Mouse (Mus musculus) midbrain, embryonic 11.5 days (tissue): ENCODE measurements at regions not wholly inside any gene's neighbourhood (a gene's known extent, or its start where the extent isn't known, plus 50 kb on each side); places are given as distances from the start of the nearest gene placed in this dataset.
A peak's percentile ranks its signal among the peaks of the same experiment; 100 is the strongest.
"Not testable (repeated sequence)": the region's sequence is repeated elsewhere in the genome, so short reads cannot be mapped to it uniquely, and the experiment has no call there.

Source experiments
- ATAC-seq: fragments of 200-750 bp; cut with Nextera tagmentation; 2 replicates; pipeline ENCODE4 v1.8.0; 2017; ENCODE audit warnings: moderate TSS enrichment, moderate library complexity; ENCODE audit not compliant: low FRiP score
- DNase-seq: peaks from one replicate; pipeline ENCODE4 v3.0.0; 2015; ENCODE audit warnings: low spot score; ENCODE audit errors: missing footprints
- H3K27ac ChIP-seq: fragments of 300-500 bp; sonication (generic); 2 replicates; pipeline ENCODE4 v1.5.1; 2014; ENCODE audit warnings: low read depth, low read length
- H3K27me3 ChIP-seq: fragments of 300-500 bp; sonication (generic); 2 replicates; pipeline ENCODE4 v1.6.1; 2014; ENCODE audit warnings: mild to moderate bottlenecking, low read length, moderate library complexity, mixed read lengths; ENCODE audit not compliant: control insufficient read depth, insufficient read depth
- H3K36me3 ChIP-seq: fragments of 300-500 bp; sonication (generic); 2 replicates; pipeline ENCODE4 v1.6.1; 2014; ENCODE audit warnings: mild to moderate bottlenecking, low read length, moderate library complexity, mixed read lengths; ENCODE audit not compliant: control insufficient read depth, insufficient read depth
- H3K4me1 ChIP-seq: fragments of 300-500 bp; sonication (generic); 2 replicates; pipeline ENCODE4 v1.6.1; 2014; ENCODE audit warnings: low read length; ENCODE audit not compliant: control insufficient read depth, insufficient read depth
- H3K4me2 ChIP-seq: fragments of 300-500 bp; sonication (generic); 2 replicates; pipeline ENCODE4 v1.6.1; 2014; ENCODE audit warnings: mild to moderate bottlenecking, moderate library complexity
- H3K4me3 ChIP-seq: fragments of 300-500 bp; sonication (generic); 2 replicates; pipeline ENCODE4 v1.5.1; 2014; ENCODE audit warnings: low read depth, low read length
- H3K9ac ChIP-seq: fragments of 300-500 bp; sonication (generic); 2 replicates; pipeline ENCODE4 v1.6.1; 2014; ENCODE audit warnings: low read length
- H3K9me3 ChIP-seq: fragments of 300-500 bp; sonication (generic); 2 replicates; pipeline ENCODE4 v1.6.1; 2016; ENCODE audit warnings: low read length; ENCODE audit not compliant: control insufficient read depth
- WGBS: fragments of 180-500 bp; shearing (Covaris S2); extraction: QIAGEN DNeasy Blood & Tissue Kit; methylation state at CpG from one replicate; pipeline ENCODE4 v1.1.7; 2014; 5-methylcytosine and 5-hydroxymethylcytosine counted together

DNA sequence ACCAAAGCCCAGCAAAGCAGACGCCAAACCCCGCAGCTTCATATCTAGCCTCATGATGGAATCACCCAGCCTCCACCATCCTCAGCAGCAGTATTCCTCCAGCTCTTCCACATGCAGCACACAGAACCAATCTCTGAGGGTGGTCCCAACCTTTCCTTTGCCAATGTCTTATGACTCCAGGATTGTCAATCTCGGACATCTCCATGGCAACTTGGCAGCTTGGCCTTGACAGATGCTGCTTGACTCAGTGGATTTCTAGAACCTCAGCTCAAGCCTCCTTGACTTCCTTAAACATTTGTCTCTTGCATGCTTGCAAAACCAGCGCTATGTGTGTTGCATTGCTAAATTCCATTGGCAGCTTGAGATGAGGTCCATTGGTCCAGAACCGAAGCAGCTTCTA is 96.8 kb upstream of the Plcl2 start:
- no peaks in the 10 kb centered on the region for H3K27me3 ChIP-seq
- no peak overlapping the region for H3K27ac ChIP-seq
- no peaks in the 10 kb centered on the region for H3K9me3 ChIP-seq
- H3K4me3 ChIP-seq, result no peak overlapping the region
- ATAC-seq (no peak), DNase-seq (no peak)
- no peaks in the 10 kb centered on the region; the same call in 1 of the 2 replicates for H3K4me1 ChIP-seq
- no peak overlapping the region for H3K4me2 ChIP-seq
- 89% methylated on average over 5 of the region's 5 CpGs for WGBS
- H3K36me3 ChIP-seq, result no peaks in the 10 kb centered on the region
- no peak overlapping the region for H3K9ac ChIP-seq

DNA sequence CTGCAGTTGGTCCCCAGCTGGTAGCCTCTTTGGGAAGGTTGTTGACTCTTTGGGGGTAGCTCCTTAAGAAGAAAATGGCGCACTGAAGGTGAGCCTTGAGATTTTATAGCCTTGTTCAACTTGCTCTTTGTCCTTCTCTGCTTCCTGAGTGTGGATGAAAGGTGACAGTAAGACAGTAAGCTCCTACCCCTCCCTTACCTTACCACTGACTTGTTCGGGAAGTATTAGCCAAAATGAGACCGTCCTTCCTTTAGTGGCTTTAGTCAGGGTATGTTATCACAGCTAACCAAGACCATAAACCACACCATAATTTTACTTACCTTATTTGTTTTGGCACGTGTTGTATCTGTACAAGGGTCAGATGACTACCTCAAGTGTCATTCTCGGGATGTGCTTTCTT is 95.3 kb upstream of the Plcl2 start:
- no peaks in the 10 kb centered on the region for H3K27me3 ChIP-seq
- H3K9me3 ChIP-seq, result no peaks in the 10 kb centered on the region
- H3K27ac ChIP-seq, result no peak overlapping the region
- H3K4me2 ChIP-seq, result no peak overlapping the region
- H3K9ac ChIP-seq, result no peak overlapping the region
- ATAC-seq, result no peak
- no peak overlapping the region for H3K4me3 ChIP-seq
- DNase-seq, result no peak
- no peaks in the 10 kb centered on the region for H3K36me3 ChIP-seq
- H3K4me1 ChIP-seq, result no peaks in the 10 kb centered on the region
- 88% methylated on average over 5 of the region's 5 CpGs for WGBS

DNA sequence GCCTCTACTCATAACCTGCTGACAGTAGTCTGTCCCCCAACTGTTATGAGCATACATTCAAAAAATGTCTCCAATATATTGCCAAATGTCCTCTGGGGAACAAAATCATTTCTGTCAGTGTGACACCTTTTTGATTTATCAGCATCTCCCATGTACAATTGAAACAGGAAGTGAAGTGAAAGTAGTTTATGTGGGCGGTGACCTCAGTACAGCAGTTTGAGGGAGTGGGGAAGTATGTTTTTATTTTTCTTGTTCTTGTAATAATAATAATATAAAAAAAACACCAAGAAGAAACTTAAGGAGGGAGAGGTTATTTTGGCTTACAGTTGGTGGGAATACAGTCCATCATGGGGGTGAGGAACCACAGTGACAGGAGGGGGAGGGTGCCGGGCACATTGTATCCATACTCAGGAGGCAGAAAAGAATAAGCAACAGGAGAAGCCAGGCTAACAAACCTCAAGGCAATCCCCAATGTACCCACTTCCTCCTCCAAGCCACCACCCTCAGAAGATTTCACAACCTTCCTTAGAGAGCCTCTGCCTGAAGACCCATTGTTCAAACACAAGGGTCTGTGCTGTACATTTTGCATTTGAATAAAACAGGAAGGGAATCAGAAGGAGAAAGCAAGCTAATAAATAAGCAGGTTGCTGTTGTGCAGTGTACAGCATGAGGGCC is 93.7 kb upstream of the Plcl2 start:
- no peaks in the 10 kb centered on the region for H3K4me1 ChIP-seq
- no peak overlapping the region for H3K4me3 ChIP-seq
- no peak overlapping the region for H3K4me2 ChIP-seq
- DNase-seq, result no peak
- H3K9ac ChIP-seq, result no peak overlapping the region
- no peak for ATAC-seq
- no peak overlapping the region for H3K27ac ChIP-seq
- no peaks in the 10 kb centered on the region for H3K9me3 ChIP-seq
- WGBS, result 92% methylated on average over 2 of the region's 2 CpGs
- H3K36me3 ChIP-seq, result no peaks in the 10 kb centered on the region
- no peaks in the 10 kb centered on the region for H3K27me3 ChIP-seq

DNA sequence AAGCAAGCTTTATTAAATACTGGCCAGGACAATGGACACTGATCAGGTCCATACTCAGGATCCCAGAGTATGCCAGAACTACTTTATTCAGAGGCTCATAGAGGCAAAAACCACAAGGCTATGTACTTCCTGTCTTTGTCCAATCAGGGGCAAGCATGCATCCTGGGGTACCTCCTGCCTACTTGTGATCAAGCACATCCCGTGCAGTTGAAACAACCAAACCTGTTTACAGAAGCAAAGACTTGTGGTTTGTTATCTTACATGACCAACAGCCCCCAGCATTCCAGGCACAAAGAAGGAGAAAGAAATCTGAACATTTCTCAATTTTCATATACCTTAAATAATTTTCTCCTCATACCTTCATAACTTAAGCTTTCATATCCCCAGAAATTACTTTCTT is 93.1 kb upstream of the Plcl2 start:
- ATAC-seq (no peak), DNase-seq (no peak)
- Histone ChIP-seq H3K36me3 (no peaks in the 10 kb centered on the region), H3K4me3 (no peak overlapping the region), H3K27ac (no peak overlapping the region), H3K4me2 (no peak overlapping the region), H3K9ac (no peak overlapping the region), H3K4me1 (no peaks in the 10 kb centered on the region), H3K9me3 (no peaks in the 10 kb centered on the region), H3K27me3 (no peaks in the 10 kb centered on the region)
- WGBS, result 67% methylated on average over 1 of the region's 1 CpGs

DNA sequence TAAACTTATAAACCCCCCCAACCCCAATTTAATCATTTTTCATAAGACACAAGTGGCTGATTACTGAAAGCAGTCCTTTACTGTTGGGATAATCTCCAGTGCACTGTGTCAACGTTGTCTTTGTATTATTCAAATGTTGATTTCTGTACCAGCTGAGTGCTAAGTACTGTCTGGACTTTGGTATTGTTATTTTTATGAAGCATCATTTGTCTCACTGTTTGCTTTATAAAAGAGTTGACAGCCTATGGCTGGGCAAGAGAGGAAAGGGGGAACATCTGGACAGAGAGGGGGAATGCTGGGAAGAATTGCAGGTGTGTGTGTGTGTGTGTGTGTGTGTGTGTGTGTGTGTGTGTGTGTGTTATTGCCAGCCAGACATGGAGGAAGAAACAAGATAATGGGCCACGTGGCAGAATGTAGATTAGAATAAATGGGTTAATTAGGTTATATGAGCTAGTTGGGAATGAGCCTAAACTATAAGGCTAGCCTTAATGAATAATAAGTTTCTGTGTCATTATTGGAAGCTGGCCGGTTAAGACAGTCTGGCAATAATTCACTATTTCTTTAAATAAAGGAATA is 92.6 kb upstream of the Plcl2 start:
- Histone ChIP-seq H3K27ac (no peak overlapping the region), H3K4me1 (no peaks in the 10 kb centered on the region), H3K4me2 (no peak overlapping the region), H3K9me3 (no peaks in the 10 kb centered on the region), H3K9ac (no peak overlapping the region), H3K4me3 (no peak overlapping the region), H3K36me3 (no peaks in the 10 kb centered on the region), H3K27me3 (no peaks in the 10 kb centered on the region)
- ATAC-seq (no peak), DNase-seq (no peak)
- WGBS, result 82% methylated on average over 3 of the region's 3 CpGs

DNA sequence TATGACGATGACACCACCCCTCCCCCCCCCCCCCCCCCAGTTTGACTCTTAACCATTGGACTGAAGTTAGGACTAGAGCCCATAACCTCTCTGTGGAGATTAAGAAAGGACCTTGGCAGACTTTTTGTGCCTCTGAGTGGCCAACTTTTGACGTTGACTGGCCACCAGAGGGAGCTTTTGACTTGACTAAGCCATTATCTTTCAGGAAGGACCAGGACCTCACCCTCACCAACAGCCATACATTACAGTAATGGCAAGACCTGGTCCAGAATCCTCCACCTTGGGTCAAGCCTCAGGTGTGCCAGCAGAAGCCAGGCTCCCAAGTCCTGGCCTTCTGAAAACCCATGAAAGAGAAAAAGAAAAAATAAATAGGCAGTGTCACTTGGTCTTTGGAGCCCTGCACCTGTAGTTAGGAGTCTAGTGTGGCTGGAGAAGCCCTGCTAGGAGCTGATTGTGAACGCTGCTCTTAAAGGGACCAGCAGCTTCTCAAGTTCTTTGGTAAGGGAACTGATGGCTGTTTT is 90.3 kb upstream of the Plcl2 start:
- no peak for ATAC-seq
- no peak for DNase-seq
- WGBS, result 61% methylated on average over 3 of the region's 3 CpGs

DNA sequence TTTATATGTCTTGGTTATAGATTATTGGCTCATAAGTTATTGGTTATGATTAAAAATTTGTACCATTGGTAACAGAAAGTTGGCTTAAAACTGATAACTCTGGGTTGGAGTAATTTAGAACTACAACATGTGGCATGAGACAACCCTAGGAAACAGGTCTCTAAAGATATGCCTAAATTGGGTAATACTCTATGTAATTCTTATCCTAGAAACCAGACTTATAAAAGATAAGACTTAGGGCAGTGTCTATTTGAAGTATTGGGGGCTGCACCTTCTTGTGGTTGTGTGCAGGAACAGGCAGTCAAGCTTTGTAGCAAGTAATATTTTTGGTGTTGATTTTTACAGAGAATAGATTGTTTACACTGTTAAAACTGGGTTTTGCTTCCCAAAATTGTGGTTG is 89.7 kb upstream of the Plcl2 start:
- not testable (repeated sequence) for H3K27ac ChIP-seq, H3K9me3 ChIP-seq, H3K27me3 ChIP-seq, H3K4me3 ChIP-seq, H3K4me1 ChIP-seq, H3K9ac ChIP-seq, H3K4me2 ChIP-seq, ATAC-seq, H3K36me3 ChIP-seq, DNase-seq

More for the DNA sequence above, 90.3 kb upstream of the Plcl2 start:
- Histone ChIP-seq H3K36me3 (no peaks in the 10 kb centered on the region), H3K27ac (no peak overlapping the region), H3K4me3 (no peak overlapping the region), H3K27me3 (no peaks in the 10 kb centered on the region), H3K9me3 (no peaks in the 10 kb centered on the region), H3K4me1 (no peaks in the 10 kb centered on the region), H3K4me2 (no peak overlapping the region), H3K9ac (no peak overlapping the region)

DNA sequence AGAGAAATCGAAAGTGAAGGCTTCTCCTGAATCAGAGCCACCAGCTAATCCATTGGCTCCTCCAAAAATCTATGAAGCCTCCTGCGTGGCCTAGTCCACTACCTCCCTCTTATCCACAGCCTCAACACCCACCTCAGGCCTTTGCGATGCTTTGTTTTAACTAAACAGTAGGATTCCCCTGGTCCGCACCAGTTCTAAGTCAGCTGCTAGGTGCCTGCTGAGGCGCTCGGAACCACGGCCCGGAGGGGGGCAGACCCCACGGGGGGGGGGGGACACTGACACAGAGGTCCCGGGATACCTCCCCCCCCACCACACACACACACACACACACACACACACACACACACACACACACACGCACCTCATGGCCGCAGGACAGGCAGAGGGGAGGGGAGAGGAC is 89.2 kb upstream of the Plcl2 start:
- Histone ChIP-seq H3K27me3 (no peaks in the 10 kb centered on the region), H3K4me1 (no peaks in the 10 kb centered on the region), H3K27ac (no peak overlapping the region), H3K9me3 (no peaks in the 10 kb centered on the region), H3K9ac (no peak overlapping the region), H3K4me2 (no peak overlapping the region), H3K36me3 (no peaks in the 10 kb centered on the region), H3K4me3 (no peak overlapping the region)
- ATAC-seq (peak; percentile 80), DNase-seq (no peak)
- WGBS, result 72% methylated on average over 8 of the region's 12 CpGs

DNA sequence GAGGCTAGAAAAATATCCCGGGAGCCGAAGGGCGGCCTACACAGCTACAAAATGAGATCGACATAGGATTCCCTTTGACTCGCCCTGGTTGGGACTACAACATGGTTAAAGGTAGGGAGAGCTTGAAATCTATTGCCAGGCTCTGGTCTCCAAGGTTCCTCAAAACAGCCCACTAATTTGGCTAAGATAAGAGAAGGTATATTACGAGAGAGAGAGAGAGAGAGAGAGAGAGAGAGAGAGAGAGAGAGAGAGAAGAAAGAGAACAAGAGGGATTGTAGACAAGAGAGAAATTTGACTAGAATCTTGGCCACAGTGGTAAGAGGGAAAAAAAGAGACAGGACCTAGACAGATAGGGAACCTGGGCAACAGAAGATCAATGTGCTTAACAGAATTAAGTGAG is 88.5 kb upstream of the Plcl2 start:
- Histone ChIP-seq H3K4me1 (no peaks in the 10 kb centered on the region), H3K9ac (no peak overlapping the region), H3K36me3 (no peaks in the 10 kb centered on the region), H3K27me3 (no peaks in the 10 kb centered on the region), H3K9me3 (no peaks in the 10 kb centered on the region), H3K4me2 (no peak overlapping the region), H3K27ac (no peak overlapping the region), H3K4me3 (no peak overlapping the region)
- ATAC-seq, result no peak
- WGBS, result 95% methylated on average over 6 of the region's 6 CpGs
- DNase-seq, result no peak
